Mouse (Mus musculus) forebrain, embryonic 10.5 days (tissue): ENCODE measurements around the gene Rtel1. TPM values are rescaled to one million over a fixed set of nuclear protein-coding genes. Genes with fewer than 3 reads are reported as not detected.

ENCODE experiments used
- DNase-seq: peaks from one replicate; pipeline ENCODE4 v3.0.0-alpha.2; 2017; ENCODE audit warnings: low spot score; ENCODE audit errors: extremely low spot score
- H3K27ac ChIP-seq: fragments of 300-500 bp; sonication (generic); 2 replicates; pipeline ENCODE4 v1.5.1; 2016; ENCODE audit warnings: mild to moderate bottlenecking
- H3K27me3 ChIP-seq: fragments of 300-500 bp; sonication (generic); 2 replicates; pipeline ENCODE4 v1.6.1; 2016; ENCODE audit warnings: mild to moderate bottlenecking; ENCODE audit not compliant: poor library complexity, severe bottlenecking
- H3K36me3 ChIP-seq: fragments of 300-500 bp; sonication (generic); replicated peaks from 2 replicates; pipeline ENCODE4 v1.6.1; 2016; ENCODE audit warnings: mild to moderate bottlenecking, moderate library complexity
- H3K4me1 ChIP-seq: fragments of 300-500 bp; sonication (generic); 2 replicates; pipeline ENCODE4 v1.6.1; 2016
- H3K4me3 ChIP-seq: fragments of 300-500 bp; sonication (generic); 2 replicates; pipeline ENCODE4 v1.5.1; 2016; ENCODE audit warnings: mild to moderate bottlenecking, moderate library complexity
- H3K9me3 ChIP-seq: fragments of 300-500 bp; sonication (generic); 2 replicates; pipeline ENCODE4 v1.6.1; 2016; ENCODE audit warnings: mild to moderate bottlenecking, moderate library complexity
- WGBS: fragments of 180-500 bp; shearing (Covaris S2); methylation state at CpG from one replicate; pipeline ENCODE4 v1.1.7; 2016; 5-methylcytosine and 5-hydroxymethylcytosine counted together
- polyA plus RNA-seq: library from polyadenylated mRNA; unstranded; fragments of >200 nt; fragmentation: Nextera tagmentation; extraction: Ambion mirVana; gene quantifications from 2 replicates; pipeline ENCODE4 v1.2.1, GENCODE M21; 2016

Rtel1 gene
- polyA plus RNA-seq, 1 experiment from 2014 or later = 83.6 TPM

DNA sequence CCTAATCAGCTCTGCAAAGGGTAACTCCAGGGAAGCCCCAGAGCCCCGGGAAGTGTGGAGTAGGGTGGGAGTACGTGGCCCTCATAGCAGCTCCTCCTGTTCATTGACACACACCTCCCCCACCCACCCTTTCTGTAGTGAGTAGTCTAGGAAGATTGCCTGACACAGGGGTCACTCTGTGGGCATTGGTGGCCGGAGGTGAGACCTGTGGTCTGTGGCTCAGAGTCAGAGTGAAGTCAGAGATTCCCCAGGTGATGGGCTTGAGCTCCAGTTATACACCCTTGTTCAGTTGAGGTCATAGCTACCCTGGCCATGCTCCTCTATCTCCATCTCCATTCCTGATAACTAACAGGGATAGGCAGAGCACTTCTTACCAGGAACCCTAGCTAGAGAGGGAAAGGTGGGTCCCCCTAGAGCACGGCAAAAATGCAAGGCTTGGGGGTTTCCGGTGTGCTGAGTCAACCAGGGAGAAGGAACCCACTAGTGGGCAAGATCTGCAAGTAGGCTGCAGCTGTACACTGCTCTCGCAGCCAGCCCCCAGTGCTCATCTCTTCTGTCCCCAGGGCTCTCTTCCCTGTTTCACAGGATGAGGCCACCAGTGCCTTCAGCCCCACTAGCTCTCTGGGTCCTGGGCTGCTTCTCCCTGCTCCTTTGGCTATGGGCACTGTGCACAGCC is 62.2 kb downstream of the Rtel1 start:
- no peak for DNase-seq
- WGBS = 95% methylated on average over 6 of the region's 6 CpGs
- Histone ChIP-seq H3K9me3 (no peaks in the 10 kb centered on the region), H3K27ac (no peak overlapping the region), H3K27me3 (no peaks in the 10 kb centered on the region), H3K4me1 (no peaks in the 10 kb centered on the region), H3K4me3 (no peak overlapping the region), H3K36me3 (peaks cover 87% of the 10 kb centered on the region)

DNA sequence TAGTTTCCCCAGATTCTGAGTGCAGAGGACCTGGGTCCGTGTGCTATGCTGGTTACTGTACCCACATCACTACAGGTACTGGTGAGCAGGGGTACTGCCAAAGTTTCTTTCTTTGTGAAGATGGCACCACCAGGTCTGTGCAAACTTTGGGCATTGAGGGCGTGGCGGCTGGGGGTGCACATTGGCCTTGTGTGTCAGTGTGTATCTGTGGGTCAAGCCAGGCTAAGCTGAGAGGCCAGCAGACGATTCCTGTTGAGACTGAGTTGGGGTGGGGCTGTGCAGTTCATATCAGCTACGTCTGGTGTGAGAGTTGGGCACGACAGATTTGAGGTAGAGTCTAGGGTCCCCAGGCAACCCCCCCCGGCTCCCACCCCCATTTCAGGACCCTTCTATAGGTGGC is 64.9 kb downstream of the Rtel1 start:
- H3K4me1 ChIP-seq = no peaks in the 10 kb centered on the region
- H3K27me3 ChIP-seq = no peaks in the 10 kb centered on the region
- DNase-seq = no peak
- WGBS = 92% methylated on average over 7 of the region's 7 CpGs
- H3K27ac ChIP-seq = no peak overlapping the region
- H3K4me3 ChIP-seq = no peak overlapping the region
- no peaks in the 10 kb centered on the region for H3K9me3 ChIP-seq
- H3K36me3 ChIP-seq = peaks cover 81% of the 10 kb centered on the region

DNA sequence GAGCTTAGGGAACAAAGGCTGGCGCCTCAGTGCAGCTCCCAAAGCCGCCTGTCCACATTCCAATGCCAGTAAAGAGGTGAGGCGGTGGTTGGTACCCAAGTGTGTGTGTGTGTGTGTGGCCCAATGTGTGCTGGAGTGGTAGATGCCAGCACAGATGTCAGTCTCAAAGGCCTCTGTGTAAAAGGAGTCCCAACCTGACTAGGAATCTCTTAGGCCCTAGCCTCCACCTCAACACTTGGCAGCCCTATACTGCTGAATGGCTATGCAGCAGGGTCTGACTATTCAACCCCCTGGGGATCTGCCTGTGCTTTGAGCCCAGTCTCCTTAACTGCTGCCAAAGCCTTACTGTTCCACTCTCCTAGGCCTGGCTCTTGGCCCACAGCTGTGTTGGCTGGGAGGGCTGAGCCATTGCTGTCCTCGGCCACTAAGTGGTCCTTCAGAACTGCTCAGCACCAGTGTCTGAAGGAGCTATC is 65.4 kb downstream of the Rtel1 start:
- no peak overlapping the region for H3K27ac ChIP-seq
- WGBS = 89% methylated on average over 4 of the region's 4 CpGs
- no peaks in the 10 kb centered on the region for H3K9me3 ChIP-seq
- H3K36me3 ChIP-seq = peaks cover 78% of the 10 kb centered on the region
- H3K27me3 ChIP-seq = no peaks in the 10 kb centered on the region
- no peaks in the 10 kb centered on the region for H3K4me1 ChIP-seq
- no peak overlapping the region for H3K4me3 ChIP-seq
- no peak for DNase-seq

DNA sequence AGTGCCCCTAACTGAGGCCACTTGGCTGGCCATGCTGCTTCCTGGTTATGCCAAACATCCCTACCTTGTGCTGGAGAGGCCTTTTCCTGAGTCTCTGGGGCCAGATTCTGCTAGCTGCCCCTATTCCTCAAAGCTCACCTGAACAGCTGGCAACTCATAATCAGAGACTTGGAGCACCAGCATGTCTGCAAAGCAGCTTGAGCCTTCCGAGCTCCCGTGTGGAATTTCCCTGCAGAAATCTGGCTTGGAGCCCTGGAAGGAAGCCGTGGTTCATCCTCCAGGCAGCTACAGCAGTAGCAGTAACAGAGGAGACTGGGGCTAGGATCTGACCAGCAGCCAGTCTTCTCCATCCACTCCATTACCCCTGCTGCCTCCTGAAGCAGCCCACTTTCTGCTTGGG is 66.3 kb downstream of the Rtel1 start:
- Histone ChIP-seq H3K27ac (no peak overlapping the region), H3K4me1 (no peaks in the 10 kb centered on the region), H3K27me3 (no peaks in the 10 kb centered on the region), H3K9me3 (no peaks in the 10 kb centered on the region), H3K4me3 (no peak overlapping the region), H3K36me3 (peaks cover 78% of the 10 kb centered on the region)
- 94% methylated on average over 3 of the region's 3 CpGs for WGBS
- no peak for DNase-seq

DNA sequence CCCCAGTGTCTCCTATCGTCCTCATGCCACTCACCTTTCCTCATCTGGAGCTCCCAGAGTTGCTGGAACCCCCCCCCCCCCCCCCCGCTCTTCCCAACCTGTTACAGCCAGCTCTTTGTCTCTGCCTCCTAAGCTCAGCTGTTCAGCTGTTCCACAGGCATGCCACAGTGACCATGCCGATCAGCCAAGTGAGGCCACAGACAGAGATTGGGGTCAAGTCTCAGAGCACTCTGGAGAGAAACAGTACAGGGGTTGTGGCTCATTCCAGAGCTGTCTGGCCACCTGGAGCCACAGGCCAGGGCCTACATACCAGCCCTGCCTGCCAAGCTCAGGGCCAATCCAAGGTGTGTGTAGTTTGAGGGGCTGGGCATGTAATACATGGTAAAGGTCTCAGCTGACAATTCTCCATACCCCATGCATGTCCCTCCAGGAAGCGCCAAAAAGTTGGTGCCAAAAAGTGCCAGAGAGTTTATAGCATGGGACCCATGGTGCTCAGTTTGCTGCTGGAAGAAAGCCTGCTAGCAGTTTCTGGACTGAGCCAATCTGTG is 67.2 kb downstream of the Rtel1 start:
- no peak for DNase-seq
- Histone ChIP-seq H3K9me3 (no peaks in the 10 kb centered on the region), H3K4me1 (no peaks in the 10 kb centered on the region), H3K27me3 (no peaks in the 10 kb centered on the region), H3K27ac (no peak overlapping the region), H3K4me3 (no peak overlapping the region), H3K36me3 (peaks cover 78% of the 10 kb centered on the region)
- WGBS = 77% methylated on average over 4 of the region's 4 CpGs

DNA sequence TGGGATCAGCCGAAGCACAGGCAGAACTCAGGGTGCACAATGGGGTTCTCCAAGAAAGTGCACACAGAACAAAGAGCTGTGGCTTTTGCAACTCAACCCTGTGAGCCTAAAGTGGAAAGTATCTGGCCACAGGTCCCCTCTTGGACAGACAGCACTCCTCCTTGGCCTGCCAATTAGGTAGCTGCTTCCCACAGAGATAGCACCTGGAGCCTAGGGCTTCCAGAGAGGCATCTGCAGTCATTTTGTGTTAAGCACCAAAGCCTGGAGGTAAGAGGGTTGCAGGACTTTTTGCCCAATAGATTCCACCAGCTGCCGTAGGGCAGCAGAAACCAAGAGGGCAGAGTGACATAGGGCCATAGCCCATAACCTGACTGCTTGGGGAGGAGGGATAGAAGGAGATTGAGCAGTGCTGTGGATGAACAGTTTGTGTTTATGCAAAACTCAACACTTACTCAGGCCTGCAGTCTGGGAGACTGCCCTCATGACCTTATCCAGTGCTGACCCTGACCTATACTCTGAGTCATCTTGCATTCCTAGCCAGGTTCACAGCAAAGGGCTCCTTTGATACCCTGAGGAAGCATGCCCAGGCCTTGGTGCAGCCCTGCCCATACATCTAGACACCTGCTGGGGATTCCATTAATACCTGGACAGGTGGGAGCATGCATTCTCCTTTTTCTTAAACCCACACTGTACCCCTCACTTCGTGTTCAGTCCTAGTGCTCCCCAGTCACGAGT is 70.8 kb downstream of the Rtel1 start:
- no peak for DNase-seq
- Histone ChIP-seq H3K27ac (no peak overlapping the region), H3K36me3 (peaks cover 73% of the 10 kb centered on the region), H3K4me3 (no peak overlapping the region), H3K27me3 (no peaks in the 10 kb centered on the region), H3K9me3 (no peaks in the 10 kb centered on the region), H3K4me1 (no peaks in the 10 kb centered on the region)
- WGBS = 79% methylated on average over 4 of the region's 4 CpGs

DNA sequence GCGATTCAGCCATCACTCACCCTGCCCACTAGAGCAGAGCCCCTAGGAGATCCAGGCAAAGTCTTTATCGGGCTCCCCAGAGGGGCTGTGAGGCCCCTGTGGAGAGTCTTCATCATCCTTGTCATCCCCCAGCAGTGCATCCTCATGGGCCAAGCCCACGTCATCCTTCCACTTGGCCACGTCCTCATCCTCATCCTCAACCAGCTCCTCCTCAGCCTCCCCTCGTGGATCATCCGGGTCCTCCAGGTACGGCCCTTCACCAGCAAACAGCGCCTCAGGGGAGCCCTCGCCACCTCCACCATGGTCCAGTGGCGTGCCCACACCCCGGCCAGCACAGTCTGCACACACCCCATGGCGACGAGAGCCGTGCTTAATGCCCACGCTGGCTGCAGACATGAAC is 71.5 kb downstream of the Rtel1 start:
- DNase-seq = no peak
- no peaks in the 10 kb centered on the region for H3K9me3 ChIP-seq
- 89% methylated on average over 15 of the region's 15 CpGs for WGBS
- H3K4me1 ChIP-seq = no peaks in the 10 kb centered on the region
- no peaks in the 10 kb centered on the region for H3K27me3 ChIP-seq
- H3K4me3 ChIP-seq = no peak overlapping the region
- no peak overlapping the region for H3K27ac ChIP-seq
- H3K36me3 ChIP-seq = peaks cover 72% of the 10 kb centered on the region

DNA sequence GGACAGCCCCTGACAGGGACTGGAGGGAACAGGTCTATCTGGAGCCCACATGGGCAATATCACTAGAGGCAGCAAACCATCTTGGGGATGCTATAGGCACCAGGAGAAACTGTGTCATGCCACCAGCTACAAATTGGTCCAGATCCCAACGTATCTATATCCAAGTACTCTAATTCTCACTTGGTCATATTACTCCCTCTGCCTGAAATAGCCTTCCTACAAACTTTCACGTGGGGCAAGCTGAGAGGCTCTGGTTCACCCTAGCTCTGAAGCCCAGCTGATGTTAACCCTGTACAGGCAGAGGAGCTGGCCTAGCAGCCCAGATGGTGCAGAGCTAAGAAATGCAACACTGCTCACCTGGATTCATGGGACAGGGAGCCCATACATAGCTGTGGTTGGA is 72.0 kb downstream of the Rtel1 start:
- H3K36me3 ChIP-seq = peaks cover 67% of the 10 kb centered on the region
- WGBS = 69% methylated on average over 2 of the region's 2 CpGs
- no peaks in the 10 kb centered on the region for H3K27me3 ChIP-seq
- no peaks in the 10 kb centered on the region for H3K9me3 ChIP-seq
- H3K4me1 ChIP-seq = no peaks in the 10 kb centered on the region
- H3K4me3 ChIP-seq = no peak overlapping the region
- no peak overlapping the region for H3K27ac ChIP-seq
- DNase-seq = no peak

DNA sequence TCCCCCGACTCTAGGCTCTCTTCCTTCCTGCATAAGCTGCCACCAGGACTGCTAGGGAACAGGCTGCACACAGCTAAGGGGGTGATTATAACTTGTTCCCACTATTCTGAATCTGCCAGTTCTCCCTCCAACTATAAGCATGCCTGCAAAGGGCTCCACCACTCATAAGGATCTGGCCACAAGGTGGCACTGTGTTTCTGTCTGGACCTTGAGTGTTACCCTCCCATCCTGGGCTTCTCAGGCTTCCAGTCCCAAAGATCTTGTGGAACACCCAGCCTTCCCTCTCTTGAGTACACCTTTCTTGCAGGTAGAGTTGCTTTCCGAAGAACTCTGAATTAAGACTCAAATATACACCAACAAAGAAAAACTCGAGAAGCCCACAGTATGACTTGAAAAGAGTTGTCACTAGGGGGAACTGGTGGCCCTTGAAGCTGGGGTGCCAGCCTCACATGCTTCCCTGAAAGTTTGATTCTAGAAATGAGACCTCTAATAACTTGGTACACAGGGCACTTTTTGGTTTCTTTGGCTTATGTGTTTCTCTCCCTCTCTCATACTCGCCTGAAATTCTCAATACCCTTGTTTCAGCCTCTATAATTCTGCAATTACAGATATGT is 73.2 kb downstream of the Rtel1 start:
- no peaks in the 10 kb centered on the region for H3K4me1 ChIP-seq
- 29% methylated on average over 4 of the region's 4 CpGs for WGBS
- peak; percentile 77 for DNase-seq
- H3K9me3 ChIP-seq = no peaks in the 10 kb centered on the region
- no peak overlapping the region for H3K4me3 ChIP-seq
- peaks cover 59% of the 10 kb centered on the region for H3K36me3 ChIP-seq
- no peaks in the 10 kb centered on the region for H3K27me3 ChIP-seq
- H3K27ac ChIP-seq = no peak overlapping the region

DNA sequence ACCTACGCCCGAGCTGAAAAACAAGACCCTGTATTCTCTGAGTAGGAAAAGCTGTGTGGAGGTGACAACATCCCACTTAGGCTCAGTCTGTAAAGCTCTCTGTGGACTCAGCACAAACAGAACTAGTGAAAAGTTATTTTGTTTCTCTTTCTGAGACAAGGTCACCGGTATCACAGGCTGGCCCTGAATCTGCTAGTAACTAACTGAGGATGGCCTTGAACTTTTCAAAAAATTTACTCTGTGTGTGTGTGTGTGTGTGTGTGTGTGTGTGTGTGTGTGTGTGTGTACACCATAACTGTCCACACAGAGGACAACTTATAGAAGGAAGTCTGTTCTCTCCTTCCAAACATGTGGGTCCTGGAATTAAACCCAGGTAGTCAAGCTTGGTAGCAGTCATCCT is 74.5 kb downstream of the Rtel1 start:
- no peaks in the 10 kb centered on the region for H3K9me3 ChIP-seq
- no peaks in the 10 kb centered on the region for H3K4me1 ChIP-seq
- H3K27me3 ChIP-seq = no peaks in the 10 kb centered on the region
- WGBS = 95% methylated on average over 3 of the region's 3 CpGs
- DNase-seq = no peak
- H3K27ac ChIP-seq = no peak overlapping the region
- H3K4me3 ChIP-seq = no peak overlapping the region
- H3K36me3 ChIP-seq = peaks cover 55% of the 10 kb centered on the region

DNA sequence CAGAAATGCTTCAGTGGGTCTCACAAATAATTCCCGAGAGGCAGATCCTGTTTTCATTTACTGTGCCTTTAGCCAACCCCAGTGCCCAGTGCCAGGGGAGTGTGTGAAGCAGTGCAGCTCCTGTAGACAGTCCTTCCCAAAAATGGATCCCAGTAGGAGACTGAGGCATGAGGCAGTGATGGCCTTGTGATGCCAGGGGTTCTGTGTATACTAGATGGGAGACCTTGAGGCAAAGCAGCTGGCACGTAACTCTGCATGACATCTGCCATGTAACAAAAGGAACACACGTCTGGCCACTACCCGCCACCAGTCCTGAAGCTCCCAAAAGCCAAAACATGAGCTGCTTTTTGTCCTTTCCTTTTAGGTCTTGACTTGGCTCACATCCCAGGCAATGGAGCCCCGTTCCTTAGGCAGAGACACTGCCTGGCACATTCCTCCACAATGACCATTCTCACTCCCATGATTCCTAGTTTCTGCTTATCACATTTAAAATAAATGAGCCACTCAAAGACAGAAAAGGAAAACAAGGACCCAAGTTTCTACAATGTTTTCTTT is 77.7 kb downstream of the Rtel1 start:
- no peak overlapping the region for H3K4me3 ChIP-seq
- H3K4me1 ChIP-seq = no peaks in the 10 kb centered on the region
- H3K36me3 ChIP-seq = peaks cover 29% of the 10 kb centered on the region
- DNase-seq = no peak
- WGBS = 90% methylated on average over 5 of the region's 5 CpGs
- H3K27me3 ChIP-seq = no peaks in the 10 kb centered on the region
- H3K9me3 ChIP-seq = no peaks in the 10 kb centered on the region
- H3K27ac ChIP-seq = no peak overlapping the region

DNA sequence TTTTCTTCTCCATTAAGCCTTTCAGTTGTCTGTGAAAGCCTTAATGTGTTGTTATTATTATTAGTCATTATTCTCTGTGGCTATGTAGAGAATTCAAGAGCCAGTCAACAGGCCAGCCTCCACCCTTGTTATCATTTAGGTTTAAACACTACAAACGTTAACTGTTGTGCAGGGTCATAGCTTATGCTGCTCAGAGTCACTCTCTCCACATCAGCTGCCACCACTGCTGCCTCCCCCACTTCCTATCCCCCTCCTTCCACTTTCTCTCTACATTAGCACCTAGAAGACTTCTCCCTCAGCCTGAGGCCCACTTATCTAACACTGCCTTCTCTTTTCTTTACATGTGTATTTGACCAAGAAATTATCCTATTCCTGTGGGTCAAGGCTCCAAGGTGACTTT is 82.0 kb downstream of the Rtel1 start:
- Histone ChIP-seq H3K4me3 (no peak overlapping the region), H3K36me3 (0 out of 2 replicates have a peak, but pooled peaks cover 4% of the 10 kb centered on the region), H3K27ac (no peak overlapping the region), H3K27me3 (no peaks in the 10 kb centered on the region), H3K4me1 (no peaks in the 10 kb centered on the region), H3K9me3 (no peaks in the 10 kb centered on the region)
- 34% methylated on average over 1 of the region's 1 CpGs for WGBS
- no peak for DNase-seq
